Mouse (Mus musculus) cerebellum, postnatal 10 days (tissue): ENCODE measurements around the gene Irs2.

Experiments used
- DNase-seq, 2 experiments: peaks; one replicate each; pipeline ENCODE4 v3.0.0; 2021; ENCODE audit warnings: mixed read lengths in 2 of 2

The Irs2 gene

DNA sequence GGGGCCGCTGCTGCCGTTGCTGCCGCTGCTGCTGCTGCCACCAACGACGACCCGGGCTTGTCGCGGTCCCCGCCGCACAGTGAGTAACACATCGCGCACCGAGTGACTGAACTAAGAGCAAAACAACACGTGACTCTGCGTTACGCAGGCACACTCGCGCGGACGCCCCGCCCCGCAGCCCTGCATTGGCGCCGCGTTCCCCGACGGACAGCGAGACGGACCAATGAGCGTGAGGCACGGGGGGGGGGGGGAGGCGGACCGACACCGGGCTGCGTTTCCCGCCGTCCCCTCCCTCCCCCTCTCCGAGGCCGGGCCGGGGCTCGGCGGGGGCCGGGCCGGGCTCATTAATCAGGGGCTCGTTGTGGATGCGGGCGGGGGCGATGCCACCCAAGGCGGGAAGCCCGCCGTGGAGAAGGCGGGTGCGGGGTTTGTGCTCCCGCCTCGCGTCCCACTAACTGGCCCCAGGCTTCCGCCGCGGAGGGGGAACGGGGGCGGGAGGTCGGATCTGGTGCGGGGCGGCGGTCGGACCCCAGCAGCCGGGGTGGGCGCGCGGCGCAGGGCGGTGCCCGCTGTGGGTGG lies 673 bp upstream of the Irs2 start:
- DNase-seq: peak; percentile 98 to 99

DNA sequence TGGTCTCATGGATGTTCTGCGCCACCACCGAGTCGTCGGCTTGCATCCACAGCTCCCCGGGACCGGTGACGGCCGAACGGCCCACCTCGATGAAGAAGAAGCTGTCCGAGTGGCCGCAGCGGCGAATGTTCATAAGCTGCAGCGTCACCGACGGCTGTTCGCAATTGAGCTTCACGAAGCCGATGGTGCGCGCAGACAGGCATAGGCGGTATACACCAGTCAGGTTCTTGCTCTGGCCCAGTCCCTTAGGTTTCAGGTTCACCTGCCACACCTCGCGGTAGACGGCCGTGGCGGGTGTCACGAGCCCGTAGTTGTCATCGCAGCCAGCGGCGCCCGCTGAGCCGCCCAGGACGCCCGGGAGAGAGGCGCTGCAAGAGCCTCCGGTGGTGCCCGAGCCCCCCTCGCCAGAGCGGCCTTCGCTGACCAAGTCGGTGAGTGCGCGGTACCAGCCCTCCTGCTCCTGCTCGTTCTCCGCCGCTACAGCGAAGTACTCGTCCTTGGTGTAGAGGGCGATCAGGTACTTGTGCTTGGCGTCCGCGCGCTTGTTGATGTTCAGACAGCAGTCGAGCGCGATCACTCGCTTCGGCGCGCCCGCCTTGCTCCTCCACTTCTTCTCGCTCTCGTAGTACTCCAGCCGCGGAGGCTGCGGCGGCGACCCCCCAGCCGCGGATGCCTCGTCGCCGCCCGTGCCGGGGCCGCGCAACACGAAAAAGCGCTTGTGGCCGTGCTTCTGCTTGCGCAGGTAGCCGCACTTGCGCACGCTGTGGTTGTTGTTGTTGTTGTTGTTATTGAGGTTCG lies 478 bp downstream of the Irs2 start:
- DNase-seq: peak; percentile 67 to 78

DNA sequence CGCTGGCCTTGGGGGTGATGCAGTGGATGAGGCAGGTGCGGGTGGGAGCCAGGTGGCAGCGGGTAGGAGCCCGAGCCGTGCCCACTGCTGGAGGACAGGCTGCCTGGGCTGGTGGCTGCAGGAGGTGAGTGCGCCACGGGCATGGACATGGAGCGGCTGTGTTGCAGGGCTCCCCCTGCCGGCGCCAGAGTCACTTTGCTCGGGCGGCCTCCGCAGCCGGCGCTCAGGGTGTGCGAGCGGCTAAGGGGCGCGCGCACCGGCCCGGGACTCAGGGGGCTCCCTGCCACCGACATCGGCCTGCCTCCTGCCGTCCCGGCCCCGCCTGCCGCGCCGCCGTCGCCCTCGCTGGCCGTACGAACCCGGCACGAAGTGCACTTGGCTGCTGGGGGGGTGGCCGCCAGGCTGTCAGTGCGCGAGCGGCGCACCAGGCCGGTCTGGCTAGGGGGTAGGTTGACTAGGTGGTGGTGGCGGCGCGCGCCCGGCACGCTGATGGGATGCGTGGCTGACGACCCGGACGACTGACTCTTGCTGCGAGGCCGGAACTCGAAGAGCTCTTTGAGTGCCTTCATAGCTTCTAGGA lies 1.2 kb downstream of the Irs2 start:
- DNase-seq: peak; percentile 94 to 95

DNA sequence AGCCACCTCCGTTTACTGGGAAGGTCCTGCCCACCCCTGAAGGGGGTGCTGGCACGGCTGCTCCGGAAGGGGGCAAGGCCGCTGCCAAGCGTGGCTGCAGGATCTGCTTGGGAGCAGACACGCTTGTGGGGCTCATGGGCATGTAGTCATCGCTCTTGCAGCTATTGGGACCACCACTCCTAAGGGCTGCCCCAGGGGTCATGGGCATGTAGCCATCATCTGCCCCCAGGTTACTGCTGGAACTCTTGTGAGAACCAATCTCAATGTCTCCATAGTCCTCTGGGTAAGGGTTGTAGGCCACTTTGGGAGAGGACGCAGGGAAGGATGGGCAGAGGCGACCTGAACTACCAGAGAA lies 2.0 kb downstream of the Irs2 start:
- DNase-seq: peak; percentile 57 to 64

DNA sequence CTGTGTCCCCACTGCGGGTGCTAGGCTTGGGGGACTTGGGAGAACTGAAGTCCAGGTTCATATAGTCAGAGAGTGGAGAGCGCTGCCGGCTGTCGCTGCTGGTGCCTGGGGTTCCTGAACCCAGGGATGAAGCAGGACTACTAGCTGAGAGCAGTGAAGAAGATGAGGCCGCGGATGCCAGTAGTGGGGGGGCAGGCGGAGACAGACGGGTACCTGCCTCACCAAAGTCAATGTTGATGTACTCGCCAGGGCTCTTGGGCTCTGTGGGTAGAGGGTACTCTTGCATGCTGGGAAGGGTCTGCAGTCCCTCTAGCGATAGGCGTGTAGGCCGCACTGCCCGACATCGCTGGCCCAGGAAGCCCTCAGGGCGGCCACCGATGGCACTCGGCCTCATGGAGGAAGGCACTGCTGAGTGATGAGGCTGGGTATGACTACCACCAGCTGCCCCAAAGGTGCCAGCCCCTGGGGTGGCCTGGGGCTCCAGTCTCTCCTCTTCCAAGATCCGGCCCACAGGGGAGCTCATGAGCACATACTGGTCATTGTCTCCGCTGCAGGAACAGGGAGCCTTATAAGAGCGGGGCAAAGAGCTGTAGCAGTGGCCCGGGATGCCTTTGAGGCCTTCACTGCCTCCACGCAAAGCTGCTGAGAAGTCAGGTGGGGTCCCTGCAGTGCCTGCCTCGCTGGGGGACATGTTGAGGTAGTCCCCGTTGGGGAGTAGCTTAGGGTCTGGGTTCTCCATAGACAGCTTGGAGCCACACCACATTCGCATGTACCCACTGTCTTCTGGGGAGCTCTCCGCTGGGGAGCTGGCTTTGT lies 2.6 kb downstream of the Irs2 start:
- DNase-seq: peak; percentile 49 to 51

DNA sequence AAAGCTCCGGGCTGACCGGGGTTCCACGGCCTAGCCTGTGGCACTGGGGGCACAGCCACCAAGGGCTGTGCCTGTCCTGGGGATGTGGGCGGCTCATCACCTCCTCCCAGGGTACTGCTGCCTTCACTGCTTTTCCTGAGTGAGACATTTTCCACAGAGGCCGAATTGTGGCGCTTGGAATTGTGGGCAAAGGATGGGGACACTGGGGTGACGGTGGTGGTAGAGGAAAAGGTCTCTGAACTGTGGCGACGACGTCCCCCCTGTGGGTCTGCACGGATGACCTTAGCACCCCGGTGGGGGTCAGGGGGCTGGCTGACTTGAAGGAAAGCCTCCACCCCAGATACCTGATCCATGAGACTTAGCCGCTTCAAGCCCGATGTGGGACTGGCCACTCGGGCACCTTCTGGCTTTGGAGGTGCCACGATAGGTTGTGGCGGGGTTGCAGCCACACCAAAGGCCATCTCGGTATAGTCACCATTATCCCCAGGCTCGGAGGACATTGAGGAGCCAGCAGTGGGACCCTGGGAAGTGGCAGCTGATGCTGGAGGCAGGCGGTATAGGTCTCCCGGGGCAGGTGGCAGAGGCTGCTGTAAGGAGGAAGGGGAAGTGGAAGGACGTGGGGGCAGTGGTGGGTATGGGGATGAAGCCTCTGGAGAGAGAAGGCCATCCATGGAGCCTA lies 3.3 kb downstream of the Irs2 start:
- peak; percentile 41 to 48 for DNase-seq

DNA sequence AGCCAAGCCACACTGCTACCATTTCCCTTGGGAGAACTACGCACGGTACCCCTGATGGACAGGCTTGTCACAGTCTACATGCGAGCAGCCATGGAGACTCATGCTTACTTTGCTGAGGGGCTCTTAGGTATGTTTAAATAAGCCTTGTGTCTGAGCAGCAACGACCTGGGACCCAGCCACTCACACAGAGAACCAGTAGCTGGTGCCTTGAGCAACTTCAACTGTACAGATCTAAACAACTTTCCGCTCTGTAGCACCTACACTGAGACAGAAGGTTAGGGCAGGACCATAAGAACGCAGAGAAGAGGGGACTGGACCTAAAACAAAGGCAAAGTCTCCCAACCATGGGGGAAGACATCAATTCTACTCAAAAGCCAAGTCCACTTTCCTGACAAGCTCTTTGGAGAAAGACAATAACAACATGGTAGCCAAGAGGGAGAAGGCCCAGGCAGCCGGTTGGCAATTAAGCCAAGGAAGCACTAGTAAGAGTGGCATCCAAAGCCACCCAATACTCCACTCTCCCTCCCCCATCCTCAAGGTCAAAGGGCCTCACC lies 4.3 kb downstream of the Irs2 start:
- DNase-seq: no peak

DNA sequence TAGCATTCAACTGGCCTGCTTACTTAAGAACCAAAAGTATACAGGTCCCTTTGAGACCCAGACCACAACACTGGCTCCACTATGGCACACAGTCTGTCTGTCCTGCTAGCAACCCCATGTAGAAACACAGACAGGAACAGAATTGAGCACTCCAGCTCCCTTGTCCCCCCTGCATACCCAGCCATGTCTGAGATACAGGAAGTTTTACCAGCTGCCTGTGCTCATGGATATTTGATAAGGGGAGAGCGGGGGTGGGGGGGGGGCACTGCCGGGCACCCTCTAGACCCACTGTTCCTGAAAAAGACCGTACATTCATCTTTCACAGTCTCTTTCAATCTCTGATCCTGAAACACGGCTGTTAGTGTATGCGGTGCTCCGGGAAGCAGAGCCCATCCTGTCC lies 5.0 kb downstream of the Irs2 start:
- DNase-seq: no peak

DNA sequence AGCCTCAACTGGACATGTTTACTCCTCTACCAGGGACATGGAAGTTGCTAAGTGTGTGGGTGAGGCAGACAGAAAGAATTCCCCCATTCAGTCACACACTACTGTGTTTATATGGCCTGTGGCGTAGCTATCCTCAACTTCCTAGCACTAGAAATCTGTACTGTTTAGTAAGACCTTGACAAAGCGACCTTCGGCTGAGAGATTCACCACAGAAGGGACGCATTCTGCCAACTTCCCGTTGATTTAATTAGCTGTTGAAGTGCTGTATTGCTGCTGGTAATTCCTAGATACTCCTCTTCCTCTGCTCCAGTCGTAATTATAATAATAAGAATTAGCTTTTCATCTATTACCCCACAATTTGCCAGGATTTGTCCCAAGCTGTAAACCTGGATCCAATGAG lies 5.4 kb downstream of the Irs2 start:
- no peak for DNase-seq

DNA sequence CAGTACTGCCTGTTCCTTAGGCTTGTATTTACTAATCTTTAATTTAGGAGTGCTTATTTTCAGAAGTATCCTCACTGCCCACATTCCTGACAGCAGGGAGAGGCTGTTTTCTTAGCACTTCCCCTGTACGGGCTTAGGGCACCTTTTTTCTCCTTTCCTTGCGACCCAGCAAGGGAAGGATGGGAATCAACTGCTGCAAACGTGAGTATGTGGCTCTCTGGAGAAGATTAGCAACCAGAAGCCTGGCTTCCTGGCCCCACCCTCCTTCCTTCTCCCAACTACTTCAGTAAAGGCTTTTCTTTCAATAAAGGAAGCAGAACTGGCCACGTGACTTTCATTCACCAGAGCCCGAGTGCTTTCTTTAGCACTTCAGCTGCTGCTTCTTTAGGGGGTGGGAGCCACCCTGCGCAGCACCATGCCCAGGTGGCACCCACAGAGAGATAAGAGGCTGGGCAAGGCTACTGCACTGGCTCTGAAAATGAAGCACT lies 7.2 kb downstream of the Irs2 start:
- no peak for DNase-seq

DNA sequence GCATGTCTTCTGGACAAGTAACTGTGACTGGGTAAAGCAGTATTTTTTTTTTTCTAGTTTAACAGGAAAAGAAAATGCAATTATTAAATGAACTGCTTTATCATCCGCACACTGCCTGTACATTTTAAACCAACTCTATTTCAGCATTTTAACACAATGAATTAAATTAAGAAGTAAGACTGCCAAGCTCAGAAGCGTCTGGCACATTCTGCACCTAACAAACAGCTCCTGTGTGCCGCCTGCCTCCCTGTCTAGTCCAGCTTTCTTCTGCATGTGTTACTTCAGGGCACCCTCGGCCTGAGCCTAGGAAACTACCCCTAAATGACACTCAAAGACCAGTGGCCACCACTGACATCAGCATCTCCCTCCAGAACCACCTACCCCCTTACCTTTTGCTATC lies 8.7 kb downstream of the Irs2 start:
- DNase-seq: no peak

DNA sequence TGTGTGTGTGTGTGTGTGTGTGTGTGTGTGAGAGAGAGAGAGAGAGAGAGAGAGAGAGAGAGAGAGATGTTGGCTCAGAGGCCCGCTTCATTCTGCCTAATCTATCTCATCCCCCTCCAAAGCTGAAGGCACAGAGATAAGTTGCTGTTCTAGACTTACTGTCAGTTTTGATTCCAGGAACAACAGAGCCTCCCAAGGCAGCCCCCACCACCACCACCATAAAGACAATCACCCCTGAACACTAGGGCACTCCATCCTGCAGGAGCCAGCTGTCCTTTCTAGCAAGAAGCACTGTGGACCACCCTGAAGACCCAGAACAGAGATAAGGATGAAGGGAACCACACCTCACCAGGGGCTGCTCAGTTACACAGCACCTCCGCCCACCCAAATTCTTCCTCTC lies 12.0 kb downstream of the Irs2 start:
- DNase-seq: no peak

DNA sequence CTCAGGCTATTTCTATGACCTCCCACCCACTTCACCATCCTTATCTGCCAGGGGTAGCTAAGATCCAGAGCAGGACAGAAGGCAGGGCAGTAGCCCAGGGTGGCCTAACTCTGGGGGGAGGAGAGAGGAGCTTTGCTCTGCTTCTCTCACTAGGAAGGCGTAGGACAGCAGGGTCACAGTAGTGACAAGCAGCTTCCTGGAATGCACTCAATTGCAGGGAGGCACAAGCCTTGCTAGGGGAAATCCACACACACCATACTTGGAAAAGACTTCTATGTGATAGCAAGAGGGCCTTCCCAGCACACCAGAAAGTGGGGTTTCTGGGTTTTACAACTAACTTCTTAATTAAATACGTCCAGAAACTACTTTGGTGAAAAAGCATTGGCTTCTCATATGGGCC lies 12.5 kb downstream of the Irs2 start:
- no peak for DNase-seq

DNA sequence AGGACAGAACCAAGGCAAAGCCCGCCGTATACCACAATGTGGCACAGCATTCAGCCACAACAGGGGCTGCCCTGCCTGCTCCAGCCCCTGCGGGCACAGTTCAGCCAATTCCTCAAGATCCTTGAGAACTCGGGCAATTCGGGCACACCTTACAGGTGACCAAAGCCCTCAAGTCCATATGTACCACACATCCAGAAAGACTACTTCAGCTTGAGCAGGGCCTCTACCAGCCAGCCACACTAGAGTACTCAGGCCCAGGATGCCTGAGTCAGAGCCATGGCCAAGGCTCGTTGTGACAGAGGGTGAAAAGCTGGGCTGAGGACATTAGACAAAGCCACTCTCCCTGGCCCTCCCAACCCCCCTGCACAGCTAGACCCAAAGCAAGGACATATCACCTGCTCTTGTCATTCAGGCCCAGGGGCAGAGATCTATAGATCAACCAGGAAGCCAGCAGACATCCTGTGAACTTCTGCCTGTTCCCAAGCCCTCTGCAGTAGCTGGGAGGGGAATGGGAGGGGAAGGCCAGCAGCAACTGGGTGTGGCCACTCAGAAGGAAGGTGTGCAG lies 13.8 kb downstream of the Irs2 start:
- no peak for DNase-seq

DNA sequence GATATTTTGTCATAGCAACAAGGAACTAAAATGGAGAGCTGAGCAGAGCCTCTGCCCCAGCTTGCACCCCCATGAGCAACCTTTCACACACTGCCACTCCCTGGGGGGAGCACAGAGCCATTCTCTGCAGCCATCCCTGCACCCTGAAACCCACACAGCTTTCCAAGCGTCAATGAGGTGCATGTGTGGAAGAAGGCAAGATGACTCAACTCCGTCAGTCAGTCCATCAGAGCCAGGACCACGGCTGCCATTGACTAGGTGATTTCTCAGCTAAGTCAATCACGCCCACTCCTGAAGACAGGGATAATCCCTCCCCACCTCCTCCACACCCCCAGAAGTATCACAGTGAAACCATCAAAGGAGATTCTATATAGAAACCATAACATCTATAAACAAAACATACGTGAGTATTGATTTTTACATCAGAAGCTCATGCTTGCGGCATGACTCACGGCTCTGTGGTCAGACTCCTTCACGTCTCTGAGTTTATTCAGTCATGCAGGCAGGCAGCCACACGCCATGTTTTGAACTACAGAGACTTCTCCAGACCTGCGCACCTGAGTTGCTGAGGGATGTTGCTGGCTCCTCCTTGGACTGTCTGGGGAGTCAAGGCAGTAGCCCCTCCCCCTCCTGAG lies 14.6 kb downstream of the Irs2 start:
- no peak for DNase-seq

DNA sequence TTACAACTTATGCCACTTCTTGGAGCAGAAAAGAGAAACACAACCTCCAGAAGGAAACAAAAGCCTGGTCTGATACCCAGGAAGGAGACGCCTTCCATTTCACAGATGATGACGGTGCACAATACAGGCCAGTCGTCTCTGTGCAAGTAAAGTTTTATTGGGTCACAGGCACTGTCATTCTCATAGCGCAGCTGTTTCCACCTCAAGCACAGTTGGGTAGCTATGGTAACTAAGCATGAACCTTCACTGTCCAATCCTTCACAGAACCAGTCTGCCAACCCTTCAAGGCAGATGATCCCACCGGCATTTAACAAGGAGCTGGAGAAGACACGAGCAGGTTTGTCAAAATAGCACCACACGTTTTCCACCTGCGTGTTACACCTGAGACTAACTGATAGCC lies 16.2 kb downstream of the Irs2 start:
- DNase-seq: no peak

DNA sequence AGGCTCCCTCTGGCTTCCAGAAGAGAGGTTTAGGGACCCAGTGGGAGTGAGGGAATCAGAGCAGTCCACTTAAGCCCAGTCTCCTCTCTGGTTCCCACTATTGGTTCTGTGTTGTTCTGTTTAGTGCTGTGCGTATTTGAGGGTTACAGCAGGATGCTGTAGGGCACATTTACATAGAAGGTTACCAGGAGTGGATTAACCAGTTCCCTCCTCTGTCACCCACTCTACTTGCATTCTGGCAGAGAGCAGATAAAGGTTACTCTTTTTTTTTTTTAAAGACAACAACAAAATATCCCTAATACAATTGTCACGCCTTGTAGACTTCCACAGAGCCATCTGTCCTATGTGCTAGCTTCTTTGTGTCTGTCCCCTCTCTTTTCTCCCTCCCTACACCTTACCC lies 16.9 kb downstream of the Irs2 start:
- DNase-seq: no peak

DNA sequence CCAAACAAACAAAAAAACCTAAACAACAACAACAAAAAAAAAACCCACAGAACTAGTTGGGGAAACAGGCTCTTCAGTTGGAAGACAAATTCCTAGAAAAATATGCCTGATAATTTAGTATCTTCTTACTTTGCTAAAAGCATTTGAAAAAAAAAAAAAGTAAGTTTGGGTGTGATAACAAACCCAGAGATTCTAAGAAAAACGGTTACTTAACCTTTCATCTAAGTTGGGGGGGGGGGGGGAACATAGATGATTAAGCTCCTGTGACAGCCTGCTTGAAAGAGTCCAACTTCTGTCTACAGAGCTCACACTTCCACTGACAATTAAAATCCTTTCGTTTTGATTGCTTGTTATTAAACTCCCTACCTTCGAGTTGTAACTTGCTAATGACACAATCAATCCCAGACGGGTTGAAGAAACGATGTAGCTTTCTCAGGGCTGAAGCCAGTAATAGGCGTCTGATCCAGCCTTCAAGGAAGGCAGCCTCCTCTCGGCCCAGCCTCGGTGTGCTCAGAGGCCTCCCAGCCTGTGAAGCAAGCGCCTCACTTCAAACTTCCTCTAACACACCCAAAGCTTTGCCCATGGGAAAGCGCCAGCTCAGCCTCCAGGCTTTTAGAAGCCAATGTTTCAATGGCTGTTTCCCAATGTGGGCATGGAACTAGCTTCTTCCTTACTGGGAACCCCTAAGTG lies 17.7 kb downstream of the Irs2 start:
- no peak for DNase-seq

DNA sequence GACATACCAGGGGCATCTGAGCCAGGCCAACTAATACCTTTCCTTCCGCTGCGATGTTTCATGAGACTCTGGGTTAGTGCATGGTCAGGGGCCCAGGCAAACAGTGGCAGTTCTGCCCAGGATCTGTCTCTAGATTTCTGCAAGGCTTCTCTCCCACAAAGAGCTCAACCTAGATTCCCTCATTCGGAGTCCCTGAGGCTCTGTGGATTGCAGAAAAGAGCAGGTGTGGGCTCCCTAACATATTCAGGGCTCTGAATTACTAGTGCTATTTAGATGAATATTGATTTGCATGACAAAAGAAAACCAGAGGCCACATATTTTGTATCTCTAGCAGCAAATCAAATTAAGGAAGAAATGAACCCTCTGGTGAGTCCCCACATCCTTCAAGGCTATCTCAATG lies 18.3 kb downstream of the Irs2 start:
- DNase-seq: no peak

DNA sequence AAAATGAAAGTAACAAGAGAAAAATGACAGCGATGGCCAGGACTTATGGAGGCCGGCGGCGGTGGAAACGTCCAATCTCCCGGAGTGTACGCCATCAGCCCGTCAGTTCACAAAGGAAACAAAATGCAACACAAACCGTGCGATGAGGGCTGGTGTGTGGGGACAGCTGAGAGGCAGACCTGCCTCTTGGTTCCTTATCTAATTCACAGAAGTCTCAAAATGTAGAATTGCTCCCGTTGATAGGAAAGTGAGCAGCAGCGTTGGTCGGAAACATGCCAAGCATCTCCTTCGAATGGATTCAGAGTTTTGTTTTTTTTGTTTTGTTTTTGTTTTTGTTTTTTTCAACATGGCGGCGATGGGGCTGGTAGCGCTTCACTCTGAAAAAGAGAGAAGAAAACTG lies 21.6 kb downstream of the Irs2 start:
- no peak for DNase-seq

DNA sequence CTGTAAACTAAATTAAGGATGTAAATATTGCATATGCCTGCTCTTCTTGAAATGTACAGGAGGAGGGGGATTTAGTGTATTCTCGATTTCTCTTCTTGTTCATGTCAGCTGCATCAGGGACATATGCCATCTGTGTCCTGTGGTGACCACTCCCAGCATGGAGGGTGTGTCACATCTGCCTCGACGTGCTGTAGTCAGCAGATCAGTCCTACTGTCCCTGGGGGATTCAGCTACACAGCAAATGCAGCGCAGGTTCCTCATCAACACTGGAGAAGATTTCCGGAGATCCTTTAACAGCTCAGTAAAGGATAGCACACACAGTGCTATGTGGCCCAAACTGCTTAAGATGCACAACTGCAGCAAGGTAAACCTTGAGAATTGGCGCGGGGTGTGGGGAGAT lies 23.2 kb downstream of the Irs2 start:
- DNase-seq: no peak
